Mouse (Mus musculus) hindbrain, embryonic 16.5 days (tissue): Measurements from ENCODE around the gene Gm49391. TPM values are rescaled to one million over a fixed set of nuclear protein-coding genes. Genes with fewer than 3 reads are reported as not detected.

Experiments
- ATAC-seq: fragments of 200-750 bp; cut with Nextera tagmentation; 2 replicates; pipeline ENCODE4 v1.8.0; 2017; ENCODE audit warnings: moderate TSS enrichment, moderate library complexity
- H3K27ac ChIP-seq: fragments of 300-500 bp; sonication (generic); 2 replicates; pipeline ENCODE4 v1.5.1; 2014; ENCODE audit warnings: low read depth, mild to moderate bottlenecking, control low read depth, low read length, moderate library complexity
- H3K27me3 ChIP-seq: fragments of 300-500 bp; sonication (generic); replicated peaks from 2 replicates; pipeline ENCODE4 v1.6.1; 2014; ENCODE audit warnings: low read length; ENCODE audit not compliant: control insufficient read depth, insufficient read depth
- H3K36me3 ChIP-seq: fragments of 300-500 bp; sonication (generic); 2 replicates; pipeline ENCODE4 v1.6.1; 2014; ENCODE audit warnings: mild to moderate bottlenecking, low read length, moderate library complexity, mixed read lengths; ENCODE audit not compliant: control insufficient read depth, insufficient read depth
- H3K4me1 ChIP-seq: fragments of 300-500 bp; sonication (generic); 2 replicates; pipeline ENCODE4 v1.6.1; 2014; ENCODE audit warnings: low read depth, low read length; ENCODE audit not compliant: control insufficient read depth, insufficient read depth
- H3K4me2 ChIP-seq: fragments of 300-500 bp; sonication (generic); 2 replicates; pipeline ENCODE4 v1.6.1; 2014; ENCODE audit warnings: mild to moderate bottlenecking, low read length, control low read depth, moderate library complexity
- H3K4me3 ChIP-seq: fragments of 300-500 bp; sonication (generic); 2 replicates; pipeline ENCODE4 v1.5.1; 2014; ENCODE audit warnings: mild to moderate bottlenecking, low read length, control low read depth, moderate library complexity
- H3K9ac ChIP-seq: fragments of 300-500 bp; sonication (generic); 2 replicates; pipeline ENCODE4 v1.6.1; 2014; ENCODE audit warnings: low read depth, mild to moderate bottlenecking, control low read depth, low read length, moderate library complexity
- H3K9me3 ChIP-seq: fragments of 300-500 bp; sonication (generic); 2 replicates; pipeline ENCODE4 v1.6.1; 2014; ENCODE audit warnings: mild to moderate bottlenecking, low read length, moderate library complexity; ENCODE audit not compliant: control insufficient read depth
- WGBS: fragments of 180-500 bp; shearing (Covaris S2); extraction: QIAGEN DNeasy Blood & Tissue Kit; methylation state at CpG from one replicate; pipeline ENCODE4 v1.1.7; 2014; 5-methylcytosine and 5-hydroxymethylcytosine counted together
- polyA plus RNA-seq: library from polyadenylated mRNA; unstranded; fragments of >200 nt; fragmentation: Nextera tagmentation; extraction: Ambion mirVana; gene quantifications from 2 replicates; pipeline ENCODE4 v1.2.1, GENCODE M21; 2015

Gm49391 gene
- polyA plus RNA-seq, 1 experiment from 2014 or later: 1.3 TPM

- no peak overlapping the region for H3K4me3 ChIP-seq
- H3K9ac ChIP-seq: no peak overlapping the region
- H3K27ac ChIP-seq: no peak overlapping the region
- H3K27me3 ChIP-seq: no peaks in the 10 kb centered on the region
- no peak for ATAC-seq
- no peaks in the 10 kb centered on the region for H3K4me1 ChIP-seq
- no peaks in the 10 kb centered on the region for H3K9me3 ChIP-seq
- no peaks in the 10 kb centered on the region for H3K36me3 ChIP-seq
- no peak overlapping the region for H3K4me2 ChIP-seq
Measured at GRCm38 (mm10) chr13:60895406-60896160, 40.8 kb downstream of the Gm49391 start.

GRCm38 (mm10) chr13:60892301-60892700 lies 44.1 kb downstream of the Gm49391 start:
- ATAC-seq: no peak
- 89% methylated on average over 1 of the region's 1 CpGs for WGBS

GRCm38 (mm10) chr13:60864281-60864680 lies 72.1 kb downstream of the Gm49391 start, which contains the start of gene 4930486L24Rik:
Gene 4930486L24Rik (minus strand): TSS chr13:60864475.
- no peaks in the 10 kb centered on the region for H3K9me3 ChIP-seq
- H3K4me2 ChIP-seq: no peak within 1 kb of the TSS
- no peaks in the 10 kb centered on the region for H3K36me3 ChIP-seq
- H3K4me3 ChIP-seq: no peak within 1 kb of the TSS
- no peaks in the 10 kb centered on the region for H3K4me1 ChIP-seq
- no peaks in the 10 kb centered on the region for H3K27me3 ChIP-seq
- WGBS: 62% methylated on average over 1 of the region's 1 CpGs
- H3K27ac ChIP-seq: no peak within 1 kb of the TSS
- ATAC-seq: no peak
- H3K9ac ChIP-seq: no peak within 1 kb of the TSS

More at GRCm38 (mm10) chr13:60892301-60892700, 44.1 kb downstream of the Gm49391 start:
- H3K4me3 ChIP-seq: no peak overlapping the region
- no peaks in the 10 kb centered on the region for H3K4me1 ChIP-seq
- H3K9me3 ChIP-seq: no peaks in the 10 kb centered on the region
- H3K9ac ChIP-seq: no peak overlapping the region
- no peaks in the 10 kb centered on the region for H3K27me3 ChIP-seq
- no peak overlapping the region for H3K4me2 ChIP-seq
- H3K27ac ChIP-seq: no peak overlapping the region
- no peaks in the 10 kb centered on the region for H3K36me3 ChIP-seq

DNA sequence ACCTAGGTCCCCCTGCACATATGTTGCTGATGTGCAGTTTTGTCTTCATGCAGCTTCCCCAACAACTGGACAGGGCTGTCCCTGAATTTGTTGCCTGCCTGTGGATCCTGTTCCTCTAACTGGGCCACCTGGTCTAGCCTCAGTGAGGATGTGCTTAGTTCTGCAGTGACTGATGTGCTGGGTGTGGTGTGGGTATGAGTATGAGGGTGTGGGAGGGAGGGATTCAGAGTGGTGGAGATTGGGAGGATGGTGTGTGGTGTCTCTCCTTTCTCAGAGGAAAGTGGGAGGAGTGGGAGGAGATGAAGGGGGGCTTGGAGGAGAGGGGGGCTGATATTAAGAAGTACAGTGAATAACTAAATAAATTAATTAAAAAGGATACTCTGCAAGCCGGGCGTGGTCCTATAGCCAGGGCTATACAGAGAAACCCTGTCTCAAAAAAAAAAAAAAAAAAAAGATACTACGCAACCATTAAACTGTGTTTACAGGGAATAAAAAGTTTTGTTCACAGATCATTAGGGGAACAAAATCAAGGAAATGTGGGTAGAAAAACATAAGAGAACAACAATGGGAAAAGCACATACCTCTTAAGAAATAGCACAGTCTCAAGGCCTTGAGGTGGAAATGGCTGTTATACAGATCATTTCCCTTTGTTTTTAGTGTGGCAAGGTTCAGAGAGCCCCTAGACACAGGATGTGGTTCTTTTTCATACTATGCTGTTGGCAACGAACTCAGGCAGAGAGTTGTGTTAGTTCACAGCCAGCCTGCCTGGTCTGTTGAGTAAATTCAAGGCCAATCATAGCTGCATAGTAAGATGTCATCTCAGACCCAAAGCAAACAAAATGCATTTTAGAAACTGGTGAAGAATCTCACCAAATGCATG lies 87.9 kb downstream of the Gm49391 start:
- ATAC-seq: no peak
- Histone ChIP-seq H3K9ac (no peak overlapping the region), H3K36me3 (no peaks in the 10 kb centered on the region), H3K4me3 (no peak overlapping the region), H3K27me3 (no peaks in the 10 kb centered on the region), H3K4me2 (no peak overlapping the region), H3K9me3 (no peaks in the 10 kb centered on the region), H3K4me1 (no peaks in the 10 kb centered on the region), H3K27ac (no peak overlapping the region)
- WGBS: 88% methylated on average over 4 of the region's 4 CpGs

Other genes with a start within 250 kb of the Gm49391 start
- gene BC051665, start 150.2 kb downstream of the Gm49391 start, polyA plus RNA-seq: not detected in 2 replicates
- gene Ctsll3, start 133.7 kb downstream of the Gm49391 start, polyA plus RNA-seq: not detected in 2 replicates
- 0.33 TPM in 1 of 2 replicates, not detected in the other for gene 4930486L24Rik, start 72.1 kb downstream of the Gm49391 start, polyA plus RNA-seq
- 0.35 TPM in 1 of 2 replicates, not detected in the other for gene Gm49392, start 39.7 kb downstream of the Gm49391 start, polyA plus RNA-seq
- gene Ctla2b, start 39.1 kb downstream of the Gm49391 start, polyA plus RNA-seq: 1.6 and 1.9 TPM in 2 replicates
- gene Tpbpb, start 31.7 kb downstream of the Gm49391 start, polyA plus RNA-seq: not detected in 2 replicates
- gene Gm49393, start 981 bp downstream of the Gm49391 start, polyA plus RNA-seq: 0.36 TPM in 1 of 2 replicates, not detected in the other
- gene Ctla2a, start 54 bp upstream of the Gm49391 start, polyA plus RNA-seq: 18.7 and 26.9 TPM in 2 replicates
- gene Tpbpa, start 5.4 kb upstream of the Gm49391 start, polyA plus RNA-seq: not detected in 2 replicates
- gene Ctsj, start 69.4 kb upstream of the Gm49391 start, polyA plus RNA-seq: not detected in 2 replicates
- not detected in 2 replicates for gene Ctsq, start 104.1 kb upstream of the Gm49391 start, polyA plus RNA-seq
- not detected in 2 replicates for gene Ctsr, start 227.7 kb upstream of the Gm49391 start, polyA plus RNA-seq